Mouse (Mus musculus): ENCODE measurements around the gene Lbx1. TPM values are rescaled to one million over a fixed set of nuclear protein-coding genes. Genes with fewer than 3 reads are reported as not detected.

Lbx1 gene
- total and polyA plus RNA-seq, 2 experiments from 2014 or later, result not detected

GRCm38 (mm10) chr19:45207153-45207552 is 28.5 kb downstream of the Lbx1 start:
- no peak for TF ChIP-seq EP300 (IDR thresholded peaks at IDR 0.05; ENCODE audit: low read depth)
- TF ChIP-seq CTCF (IDR thresholded peaks at IDR 0.05; ENCODE audit: low read depth), result no peak
- 93% methylated on average over 15 of the region's 15 CpGs for WGBS
- Histone ChIP-seq H3K27ac (ENCODE audit: low read depth) (peak overlapping the region; percentile 79), H3K4me3 (ENCODE audit: low read depth, low read length) (no peak overlapping the region), H3K36me3 (replicated peaks; ENCODE audit: control insufficient read depth, insufficient read depth, low read length) (no peaks in the 10 kb centered on the region), H3K4me1 (ENCODE audit: control insufficient read depth, insufficient read depth) (peaks cover 10% of the 10 kb centered on the region; the same call in 1 of the 2 replicates), H3K27me3 (ENCODE audit: control insufficient read depth, insufficient read depth, low read length) (no peaks in the 10 kb centered on the region), H3K9ac (replicated peaks; ENCODE audit: low read depth, low read length) (no peak overlapping the region), H3K9me3 (replicated peaks; ENCODE audit: control insufficient read depth, low read length) (no peaks in the 10 kb centered on the region), H3K4me2 (ENCODE audit: low read depth, low read length) (no peak overlapping the region)
- ATAC-seq (ENCODE audit: insufficient read depth, low read depth), result no peak
- DNase-seq (ENCODE audit: low spot score), result no peak

- H3K4me1 ChIP-seq (ENCODE audit: control insufficient read depth, insufficient read depth), result peaks cover 10% of the 10 kb centered on the region; the same call in 1 of the 2 replicates
- H3K4me2 ChIP-seq (ENCODE audit: low read depth, low read length), result no peak overlapping the region
- H3K9ac ChIP-seq (replicated peaks; ENCODE audit: low read depth, low read length), result no peak overlapping the region
- no peak for DNase-seq (ENCODE audit: low spot score)
- H3K4me3 ChIP-seq (ENCODE audit: low read depth, low read length), result no peak overlapping the region
- TF ChIP-seq EP300 (IDR thresholded peaks at IDR 0.05; ENCODE audit: low read depth) (no peak), CTCF (IDR thresholded peaks at IDR 0.05; ENCODE audit: low read depth) (no peak)
- H3K36me3 ChIP-seq (replicated peaks; ENCODE audit: control insufficient read depth, insufficient read depth, low read length), result no peaks in the 10 kb centered on the region
- no peak overlapping the region for H3K27ac ChIP-seq (ENCODE audit: low read depth)
- H3K27me3 ChIP-seq (ENCODE audit: control insufficient read depth, insufficient read depth, low read length), result no peaks in the 10 kb centered on the region
- no peak for ATAC-seq (ENCODE audit: insufficient read depth, low read depth)
- 74% methylated on average over 3 of the region's 3 CpGs for WGBS
- no peaks in the 10 kb centered on the region for H3K9me3 ChIP-seq (replicated peaks; ENCODE audit: control insufficient read depth, low read length)
Observed at GRCm38 (mm10) chr19:45205311-45206105, 30.1 kb downstream of the Lbx1 start.

DNA sequence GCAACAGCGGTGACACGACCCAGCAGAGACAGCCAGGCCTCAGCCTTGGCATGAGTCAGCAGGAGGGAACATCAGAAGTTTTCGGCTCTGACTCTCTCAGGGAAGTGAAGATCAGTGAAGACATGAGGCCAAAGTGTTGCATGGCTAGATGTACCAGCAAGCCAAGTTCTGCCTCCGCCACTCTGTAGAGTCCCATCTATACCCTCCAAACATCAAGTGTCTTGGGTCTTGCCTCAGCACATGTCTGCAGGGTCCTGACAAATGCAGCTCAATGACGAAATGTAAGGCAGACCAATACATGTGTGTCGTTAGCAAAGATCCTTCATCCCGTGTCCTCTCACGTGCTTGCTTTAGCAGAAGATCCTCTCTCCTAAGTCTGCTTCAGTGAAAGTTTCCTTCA is 38.6 kb downstream of the Lbx1 start:
- Histone ChIP-seq H3K9me3 (replicated peaks; ENCODE audit: control insufficient read depth, low read length) (0 out of 2 replicates have a peak, but pooled peaks cover 11% of the 10 kb centered on the region), H3K4me1 (ENCODE audit: control insufficient read depth, insufficient read depth) (no peaks in the 10 kb centered on the region), H3K27ac (ENCODE audit: low read depth) (no peak overlapping the region), H3K4me2 (ENCODE audit: low read depth, low read length) (no peak overlapping the region), H3K9ac (replicated peaks; ENCODE audit: low read depth, low read length) (no peak overlapping the region), H3K4me3 (ENCODE audit: low read depth, low read length) (no peak overlapping the region), H3K36me3 (replicated peaks; ENCODE audit: control insufficient read depth, insufficient read depth, low read length) (no peaks in the 10 kb centered on the region), H3K27me3 (ENCODE audit: control insufficient read depth, insufficient read depth, low read length) (no peaks in the 10 kb centered on the region)
- TF ChIP-seq CTCF (IDR thresholded peaks at IDR 0.05; ENCODE audit: low read depth), result no peak
- no peak for TF ChIP-seq EP300 (IDR thresholded peaks at IDR 0.05; ENCODE audit: low read depth)
- DNase-seq (ENCODE audit: low spot score), result no peak
- WGBS, result 92% methylated on average over 8 of the region's 8 CpGs
- ATAC-seq (ENCODE audit: insufficient read depth, low read depth), result no peak

DNA sequence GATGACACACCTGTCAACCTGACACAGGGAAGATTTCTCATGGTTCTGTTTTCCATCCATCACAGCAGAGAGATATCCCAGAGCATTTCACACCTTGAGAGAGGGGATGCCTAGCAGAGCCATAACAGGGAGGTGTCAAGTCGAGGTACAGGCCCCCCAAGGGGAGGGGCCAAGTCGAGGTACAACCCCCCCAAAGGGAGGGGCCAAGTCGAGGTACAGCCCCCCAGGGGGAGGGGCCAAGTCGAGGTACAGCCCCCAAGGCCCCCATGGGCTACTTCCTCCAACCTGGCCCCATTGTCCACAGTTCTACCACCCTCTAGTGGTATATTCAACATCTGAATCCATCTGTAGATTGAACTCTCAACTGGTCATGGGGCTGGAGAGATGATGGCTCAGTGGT is 41.0 kb downstream of the Lbx1 start:
- Histone ChIP-seq H3K27me3 (ENCODE audit: control insufficient read depth, insufficient read depth, low read length) (no peaks in the 10 kb centered on the region), H3K4me2 (ENCODE audit: low read depth, low read length) (no peak overlapping the region), H3K36me3 (replicated peaks; ENCODE audit: control insufficient read depth, insufficient read depth, low read length) (no peaks in the 10 kb centered on the region), H3K4me3 (ENCODE audit: low read depth, low read length) (no peak overlapping the region), H3K9me3 (replicated peaks; ENCODE audit: control insufficient read depth, low read length) (0 out of 2 replicates have a peak, but pooled peaks cover 11% of the 10 kb centered on the region), H3K4me1 (ENCODE audit: control insufficient read depth, insufficient read depth) (no peaks in the 10 kb centered on the region), H3K27ac (ENCODE audit: low read depth) (no peak overlapping the region), H3K9ac (replicated peaks; ENCODE audit: low read depth, low read length) (no peak overlapping the region)
- no peak for DNase-seq (ENCODE audit: low spot score)
- TF ChIP-seq EP300 (IDR thresholded peaks at IDR 0.05; ENCODE audit: low read depth), result no peak
- TF ChIP-seq CTCF (IDR thresholded peaks at IDR 0.05; ENCODE audit: low read depth), result no peak
- no peak for ATAC-seq (ENCODE audit: insufficient read depth, low read depth)
- WGBS, result 22% methylated on average over 4 of the region's 4 CpGs

Other genes starting within 250 kb of the Lbx1 start
- gene Sema4g, start 246.7 kb downstream of the Lbx1 start, total RNA-seq (2014; rRNA removed; ENCODE audit: low replicate concordance), result 0.85 and 1.1 TPM in 2 replicates
- 0.10 and 0.14 TPM in 2 replicates for gene Sema4g, start 246.7 kb downstream of the Lbx1 start, polyA plus RNA-seq (2015; fragmentation: Nextera tagmentation; extraction: Ambion mirVana)
- gene Twnk, start 230.1 kb downstream of the Lbx1 start, total RNA-seq (2014; rRNA removed; ENCODE audit: low replicate concordance), result 12.9 and 13.0 TPM in 2 replicates
- gene Twnk, start 230.1 kb downstream of the Lbx1 start, polyA plus RNA-seq (2015; fragmentation: Nextera tagmentation; extraction: Ambion mirVana), result 14.0 and 14.9 TPM in 2 replicates
- 75.4 and 76.4 TPM in 2 replicates for gene Mrpl43, start 229.4 kb downstream of the Lbx1 start, total RNA-seq (2014; rRNA removed; ENCODE audit: low replicate concordance)
- gene Mrpl43, start 229.4 kb downstream of the Lbx1 start, polyA plus RNA-seq (2015; fragmentation: Nextera tagmentation; extraction: Ambion mirVana), result 82.5 and 83.7 TPM in 2 replicates
- gene Lzts2, start 221.4 kb downstream of the Lbx1 start, total RNA-seq (2014; rRNA removed; ENCODE audit: low replicate concordance), result 76.5 and 127 TPM in 2 replicates
- gene Lzts2, start 221.4 kb downstream of the Lbx1 start, polyA plus RNA-seq (2015; fragmentation: Nextera tagmentation; extraction: Ambion mirVana), result 29.7 TPM in 2 replicates
- gene Pdzd7, start 190.1 kb downstream of the Lbx1 start, total RNA-seq (2014; rRNA removed; ENCODE audit: low replicate concordance), result 0.65 TPM in 1 of 2 replicates, not detected in the other
- 0.10 and 0.11 TPM in 2 replicates for gene Pdzd7, start 190.1 kb downstream of the Lbx1 start, polyA plus RNA-seq (2015; fragmentation: Nextera tagmentation; extraction: Ambion mirVana)
- 12.8 and 16.2 TPM in 2 replicates for gene Sfxn3, start 188.3 kb downstream of the Lbx1 start, total RNA-seq (2014; rRNA removed; ENCODE audit: low replicate concordance)
- gene Sfxn3, start 188.3 kb downstream of the Lbx1 start, polyA plus RNA-seq (2015; fragmentation: Nextera tagmentation; extraction: Ambion mirVana), result 11.3 and 12.4 TPM in 2 replicates
- 0.35 and 21.7 TPM in 2 replicates for gene Kazald1, start 160.6 kb downstream of the Lbx1 start, total RNA-seq (2014; rRNA removed; ENCODE audit: low replicate concordance)
- gene Kazald1, start 160.6 kb downstream of the Lbx1 start, polyA plus RNA-seq (2015; fragmentation: Nextera tagmentation; extraction: Ambion mirVana), result 10.3 and 14.1 TPM in 2 replicates
- 0.34 and 1.3 TPM in 2 replicates for gene Tlx1, start 85.1 kb downstream of the Lbx1 start, total RNA-seq (2014; rRNA removed; ENCODE audit: low replicate concordance)
- gene Tlx1, start 85.1 kb downstream of the Lbx1 start, polyA plus RNA-seq (2015; fragmentation: Nextera tagmentation; extraction: Ambion mirVana), result 0.31 and 0.33 TPM in 2 replicates
- gene Btrc, start 127.9 kb upstream of the Lbx1 start, total RNA-seq (2014; rRNA removed; ENCODE audit: low replicate concordance), result 21.1 and 28.5 TPM in 2 replicates
- gene Btrc, start 127.9 kb upstream of the Lbx1 start, polyA plus RNA-seq (2015; fragmentation: Nextera tagmentation; extraction: Ambion mirVana), result 21.9 and 24.9 TPM in 2 replicates